Comparison of ENCODE assay signal across 19 mouse cellular contexts in the genomic region with DNA sequence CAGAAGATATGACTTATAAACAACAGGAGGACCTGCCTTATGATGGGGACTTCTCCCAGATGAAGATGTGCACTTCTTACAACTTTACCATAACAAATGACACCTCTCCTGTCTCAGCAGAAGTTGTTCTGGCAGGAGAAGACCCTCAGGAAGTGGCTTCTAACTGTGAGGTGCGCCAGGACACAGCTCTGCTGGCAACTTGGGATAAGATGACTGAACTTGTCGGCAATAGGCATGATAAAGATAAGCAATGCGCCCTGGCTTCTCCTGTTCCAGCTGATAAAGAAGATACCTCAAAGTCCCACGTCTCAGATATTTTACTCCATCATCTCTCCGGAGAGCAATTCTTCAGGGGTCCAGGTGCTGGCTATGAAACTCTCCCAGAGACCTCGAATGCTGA. TPM values are rescaled to one million over a fixed set of nuclear protein-coding genes. Genes with fewer than 3 reads are reported as not detected.
DNase-seq lines count a peak whose midpoint lies in the region; ATAC-seq and TF ChIP-seq lines count a peak whose summit lies in the region.
"Had no signal": no experiment of that assay in that cellular context is flagged by ENCODE, and none has a peak within 500 bp of the region (broad histone marks: within the 10 kb centered on the region; RNA-seq: fewer than 3 reads in every experiment).

No protein-coding gene starts in this region.

- no peak overlapping the region for H3K4me3 ChIP-seq in embryonic facial prominence, embryonic 12.5 days
- no peak overlapping the region for H3K4me3 ChIP-seq in embryonic facial prominence, embryonic 10.5 days
- no peak overlapping the region for H3K4me3 ChIP-seq in embryonic facial prominence, embryonic 13.5 days
- H3K4me3 ChIP-seq in limb, embryonic 14.5 days (replicated peaks; ENCODE audit: low read length) = no peak overlapping the region
- H3K4me3 ChIP-seq in liver, postnatal 0 days (ENCODE audit: low read depth, low read length) = peak overlapping the region; percentile 1; the same call in 1 of the 2 replicates
- H3K4me3 ChIP-seq in kidney, embryonic 16.5 days (ENCODE audit: low read length) = no peak overlapping the region
- H3K4me3 ChIP-seq in hindbrain, embryonic 10.5 days = no peak overlapping the region
- H3K4me3 ChIP-seq: forebrain, embryonic 13.5 days; heart, embryonic 13.5 days; myocyte had no signal

- H3K9ac ChIP-seq in embryonic facial prominence, embryonic 12.5 days = no peak overlapping the region
- no peak overlapping the region for H3K9ac ChIP-seq in embryonic facial prominence, embryonic 13.5 days
- no peak overlapping the region for H3K9ac ChIP-seq in limb, embryonic 14.5 days (ENCODE audit: low read depth, low read length, severe bottlenecking)
- H3K9ac ChIP-seq in liver, postnatal 0 days (replicated peaks) = no peak overlapping the region
- no peak overlapping the region for H3K9ac ChIP-seq in kidney, embryonic 16.5 days (replicated peaks; ENCODE audit: low read length)
- H3K9ac ChIP-seq: forebrain, embryonic 13.5 days; heart, embryonic 13.5 days had no signal

- peaks cover 13% of the 10 kb centered on the region; the same call in 1 of the 2 replicates for H3K4me1 ChIP-seq in embryonic facial prominence, embryonic 12.5 days
- H3K4me1 ChIP-seq in embryonic facial prominence, embryonic 10.5 days = peaks cover 8% of the 10 kb centered on the region
- H3K4me1 ChIP-seq in embryonic facial prominence, embryonic 13.5 days = peaks cover 13% of the 10 kb centered on the region
- H3K4me1 ChIP-seq in limb, embryonic 14.5 days (ENCODE audit: control insufficient read depth, insufficient read depth, low read length) = peaks cover 15% of the 10 kb centered on the region
- H3K4me1 ChIP-seq in liver, postnatal 0 days (ENCODE audit: insufficient read depth) = peaks cover 18% of the 10 kb centered on the region
- H3K4me1 ChIP-seq in kidney, embryonic 16.5 days (ENCODE audit: insufficient read depth, low read length) = no peaks in the 10 kb centered on the region
- H3K4me1 ChIP-seq in hindbrain, embryonic 10.5 days (replicated peaks) = no peaks in the 10 kb centered on the region
- H3K4me1 ChIP-seq: forebrain, embryonic 13.5 days; heart, embryonic 13.5 days had no signal

- TF ChIP-seq EP300 in liver, postnatal 0 days (IDR thresholded peaks at IDR 0.05; ENCODE audit: low read depth) = peak; percentile 91

- no peak for ATAC-seq in embryonic facial prominence, embryonic 12.5 days (ENCODE audit: insufficient number of reproducible peaks, insufficient read depth, low FRiP score, low TSS enrichment)
- no peak for ATAC-seq in embryonic facial prominence, embryonic 13.5 days (ENCODE audit: insufficient number of reproducible peaks, insufficient read depth, low FRiP score, low TSS enrichment, low read depth)
- no peak for ATAC-seq in limb, embryonic 14.5 days (ENCODE audit: low FRiP score, low read depth)
- peak; percentile 62 for ATAC-seq in liver, postnatal 0 days
- ATAC-seq in kidney, embryonic 16.5 days (ENCODE audit: low FRiP score, low TSS enrichment) = no peak
- ATAC-seq: forebrain, embryonic 13.5 days; inflammation-experienced regulatory T-cells, adult 6 months had no signal

- TF ChIP-seq POLR2A in limb, embryonic 14.5 days (IDR thresholded peaks at IDR 0.05; ENCODE audit: borderline replicate concordance, extremely low read depth, insufficient read depth, insufficient read length) = no peak

- peak overlapping the region; percentile 72; the same call in 1 of the 2 replicates for H3K27ac ChIP-seq in embryonic facial prominence, embryonic 12.5 days
- no peak overlapping the region for H3K27ac ChIP-seq in embryonic facial prominence, embryonic 10.5 days (replicated peaks)
- peak overlapping the region; percentile 70 for H3K27ac ChIP-seq in embryonic facial prominence, embryonic 13.5 days
- H3K27ac ChIP-seq in limb, embryonic 14.5 days (replicated peaks; ENCODE audit: low read depth, low read length) = peak overlapping the region; percentile 52; the same call in 1 of the 2 replicates
- peak overlapping the region; percentile 44 for H3K27ac ChIP-seq in liver, postnatal 0 days (ENCODE audit: low read depth)
- no peak overlapping the region for H3K27ac ChIP-seq in kidney, embryonic 16.5 days (ENCODE audit: low read length)
- no peak overlapping the region for H3K27ac ChIP-seq in hindbrain, embryonic 10.5 days
- H3K27ac ChIP-seq: forebrain, embryonic 13.5 days; heart, embryonic 13.5 days had no signal

- 85% methylated on average over 6 of the region's 6 CpGs for WGBS in embryonic facial prominence, embryonic 12.5 days
- WGBS in embryonic facial prominence, embryonic 10.5 days = 86% methylated on average over 6 of the region's 6 CpGs
- 69% methylated on average over 6 of the region's 6 CpGs for WGBS in embryonic facial prominence, embryonic 13.5 days
- 84% methylated on average over 6 of the region's 6 CpGs for WGBS in limb, embryonic 14.5 days
- 38% methylated on average over 6 of the region's 6 CpGs for WGBS in liver, postnatal 0 days (ENCODE audit: insufficient replicate concordance)
- WGBS in kidney, embryonic 16.5 days = 81% methylated on average over 6 of the region's 6 CpGs
- WGBS in hindbrain, embryonic 10.5 days = 86% methylated on average over 6 of the region's 6 CpGs

- no peak for TF ChIP-seq CTCF in liver, postnatal 0 days (IDR thresholded peaks at IDR 0.05; ENCODE audit: low read depth)

- no peak for DNase-seq in embryonic facial prominence, embryonic 10.5 days (ENCODE audit: low spot score)
- DNase-seq in limb, embryonic 14.5 days (ENCODE audit: low spot score) = no peak
- DNase-seq in liver, postnatal 0 days = no peak
- DNase-seq in hindbrain, embryonic 10.5 days (ENCODE audit: low spot score) = no peak
- no peak for DNase-seq in urinary bladder, adult 18-20 months (ENCODE audit: low spot score in 2 of 2)
- DNase-seq: adrenal gland, postnatal 14 days; cerebellum, adult 9-11 months; kidney, postnatal 10 days; right cerebral cortex, adult 18-20 months; spleen, adult 18-20 months had no signal

- no peaks in the 10 kb centered on the region for H3K9me3 ChIP-seq in embryonic facial prominence, embryonic 12.5 days
- H3K9me3 ChIP-seq in embryonic facial prominence, embryonic 10.5 days = no peaks in the 10 kb centered on the region
- no peaks in the 10 kb centered on the region for H3K9me3 ChIP-seq in embryonic facial prominence, embryonic 13.5 days
- no peaks in the 10 kb centered on the region for H3K9me3 ChIP-seq in limb, embryonic 14.5 days (ENCODE audit: control insufficient read depth, low read length)
- H3K9me3 ChIP-seq in liver, postnatal 0 days (ENCODE audit: low read length) = no peaks in the 10 kb centered on the region
- H3K9me3 ChIP-seq in kidney, embryonic 16.5 days (ENCODE audit: low read length) = no peaks in the 10 kb centered on the region
- no peaks in the 10 kb centered on the region for H3K9me3 ChIP-seq in hindbrain, embryonic 10.5 days
- H3K9me3 ChIP-seq: forebrain, embryonic 13.5 days; heart, embryonic 13.5 days had no signal

- H3K4me2 ChIP-seq in embryonic facial prominence, embryonic 12.5 days (replicated peaks) = no peak overlapping the region
- peak overlapping the region; percentile 43; the same call in 1 of the 2 replicates for H3K4me2 ChIP-seq in embryonic facial prominence, embryonic 13.5 days
- H3K4me2 ChIP-seq in limb, embryonic 14.5 days (replicated peaks; ENCODE audit: low read depth, low read length, severe bottlenecking) = no peak overlapping the region
- H3K4me2 ChIP-seq in liver, postnatal 0 days (ENCODE audit: low read depth, low read length) = peak overlapping the region; percentile 57
- no peak overlapping the region for H3K4me2 ChIP-seq in kidney, embryonic 16.5 days (replicated peaks; ENCODE audit: low read depth, low read length)
- H3K4me2 ChIP-seq: forebrain, embryonic 13.5 days; heart, embryonic 13.5 days; midbrain, embryonic 11.5 days had no signal

- H3K27me3 ChIP-seq in embryonic facial prominence, embryonic 12.5 days = no peaks in the 10 kb centered on the region
- H3K27me3 ChIP-seq in embryonic facial prominence, embryonic 10.5 days (replicated peaks; ENCODE audit: low read depth, poor library complexity, severe bottlenecking) = no peaks in the 10 kb centered on the region
- no peaks in the 10 kb centered on the region; the same call in 1 of the 2 replicates for H3K27me3 ChIP-seq in embryonic facial prominence, embryonic 13.5 days
- no peaks in the 10 kb centered on the region for H3K27me3 ChIP-seq in limb, embryonic 14.5 days (ENCODE audit: control insufficient read depth, insufficient read depth, low read length)
- H3K27me3 ChIP-seq in liver, postnatal 0 days (ENCODE audit: insufficient read depth, low read length) = no peaks in the 10 kb centered on the region
- peaks cover 6% of the 10 kb centered on the region; the same call in 1 of the 2 replicates for H3K27me3 ChIP-seq in kidney, embryonic 16.5 days (ENCODE audit: insufficient read depth, low read length)
- no peaks in the 10 kb centered on the region for H3K27me3 ChIP-seq in hindbrain, embryonic 10.5 days (ENCODE audit: insufficient read depth, poor library complexity, severe bottlenecking)
- H3K27me3 ChIP-seq: forebrain, embryonic 13.5 days; heart, embryonic 13.5 days had no signal

- H3K36me3 ChIP-seq in embryonic facial prominence, embryonic 12.5 days = no peaks in the 10 kb centered on the region
- H3K36me3 ChIP-seq in embryonic facial prominence, embryonic 10.5 days (replicated peaks) = no peaks in the 10 kb centered on the region
- no peaks in the 10 kb centered on the region for H3K36me3 ChIP-seq in embryonic facial prominence, embryonic 13.5 days
- no peaks in the 10 kb centered on the region for H3K36me3 ChIP-seq in limb, embryonic 14.5 days (ENCODE audit: control insufficient read depth, insufficient read depth, low read length)
- H3K36me3 ChIP-seq in liver, postnatal 0 days (replicated peaks; ENCODE audit: insufficient read depth, low read length) = no peaks in the 10 kb centered on the region
- H3K36me3 ChIP-seq in kidney, embryonic 16.5 days (ENCODE audit: insufficient read depth, low read length) = no peaks in the 10 kb centered on the region
- no peaks in the 10 kb centered on the region for H3K36me3 ChIP-seq in hindbrain, embryonic 10.5 days
- H3K36me3 ChIP-seq: heart, embryonic 13.5 days had no signal

RNA-seq across cellular contexts. Expression of a gene that starts 12.2 kb away (rescaled TPM):
- polyA plus RNA-seq in embryonic facial prominence, embryonic 12.5 days (2016; fragmentation: Nextera tagmentation; extraction: Ambion mirVana) = 0.36 and 0.51 TPM in 2 replicates
- 0.06 TPM in 1 of 2 replicates, not detected in the other for polyA plus RNA-seq in embryonic facial prominence, embryonic 10.5 days (2016; fragmentation: Nextera tagmentation; extraction: Ambion mirVana)
- 0.28 and 0.29 TPM in 2 replicates for polyA plus RNA-seq in embryonic facial prominence, embryonic 13.5 days (2015; fragmentation: Nextera tagmentation; extraction: Ambion mirVana)
- polyA plus RNA-seq in limb, embryonic 14.5 days (2012; rRNA removed) = 3.4 and 3.6 TPM in 2 replicates
- 2.2 TPM in 2 replicates for polyA plus RNA-seq in limb, embryonic 14.5 days (2014; fragmentation: Nextera tagmentation; extraction: Ambion mirVana)
- polyA plus RNA-seq in liver, postnatal 0 days (2015; fragmentation: Nextera tagmentation; extraction: Ambion mirVana) = 0.06 and 0.13 TPM in 2 replicates
- polyA plus RNA-seq in kidney, embryonic 16.5 days (2015; fragmentation: Nextera tagmentation; extraction: Ambion mirVana) = 0.11 TPM in 1 of 2 replicates, not detected in the other
- 0.04 TPM in 1 of 2 replicates, not detected in the other for polyA plus RNA-seq in hindbrain, embryonic 10.5 days (2016; fragmentation: Nextera tagmentation; extraction: Ambion mirVana)
- polyA plus RNA-seq: forebrain, embryonic 13.5 days; hindbrain, embryonic 11.5 days; inflammation-experienced regulatory T-cells, adult 6 months; midbrain, embryonic 11.5 days had no signal

RNA-seq across cellular contexts. Expression of a gene that starts 29.6 kb away (rescaled TPM):
- polyA plus RNA-seq in embryonic facial prominence, embryonic 12.5 days (2016; fragmentation: Nextera tagmentation; extraction: Ambion mirVana) = 77.0 and 82.5 TPM in 2 replicates
- polyA plus RNA-seq in embryonic facial prominence, embryonic 10.5 days (2016; fragmentation: Nextera tagmentation; extraction: Ambion mirVana) = 76.0 and 80.2 TPM in 2 replicates
- 64.9 and 71.8 TPM in 2 replicates for polyA plus RNA-seq in embryonic facial prominence, embryonic 13.5 days (2015; fragmentation: Nextera tagmentation; extraction: Ambion mirVana)
- 38.2 and 55.2 TPM in 2 replicates for polyA plus RNA-seq in limb, embryonic 14.5 days (2012; rRNA removed)
- polyA plus RNA-seq in limb, embryonic 14.5 days (2014; fragmentation: Nextera tagmentation; extraction: Ambion mirVana) = 120 and 121 TPM in 2 replicates
- polyA plus RNA-seq in liver, postnatal 0 days (2015; fragmentation: Nextera tagmentation; extraction: Ambion mirVana) = 18.3 and 21.6 TPM in 2 replicates
- polyA plus RNA-seq in kidney, embryonic 16.5 days (2015; fragmentation: Nextera tagmentation; extraction: Ambion mirVana) = 38.4 and 51.5 TPM in 2 replicates
- polyA plus RNA-seq in hindbrain, embryonic 10.5 days (2016; fragmentation: Nextera tagmentation; extraction: Ambion mirVana) = 87.7 and 88.5 TPM in 2 replicates

Comparison
In these comparisons a context has a peak if more than half of its experiments do, and no peak if none do; other contexts are left out.
1. H3K27ac ChIP-seq: peak in embryonic facial prominence, embryonic 12.5 days (single experiment), embryonic facial prominence, embryonic 13.5 days (single experiment), limb, embryonic 14.5 days (single experiment) and liver, postnatal 0 days (single experiment); none in embryonic facial prominence, embryonic 10.5 days (single experiment), kidney, embryonic 16.5 days (single experiment) and hindbrain, embryonic 10.5 days (single experiment).
2. H3K4me2 ChIP-seq: peak in embryonic facial prominence, embryonic 13.5 days (single experiment) and liver, postnatal 0 days (single experiment); none in embryonic facial prominence, embryonic 12.5 days (single experiment), limb, embryonic 14.5 days (single experiment) and kidney, embryonic 16.5 days (single experiment).